Mouse (Mus musculus): ENCODE measurements around the gene Traf3ip1.

The Traf3ip1 gene

GRCm38 (mm10) chr1:91537786-91538569, 43.5 kb downstream of the Traf3ip1 start:
- DNase-seq, result no peak

DNA sequence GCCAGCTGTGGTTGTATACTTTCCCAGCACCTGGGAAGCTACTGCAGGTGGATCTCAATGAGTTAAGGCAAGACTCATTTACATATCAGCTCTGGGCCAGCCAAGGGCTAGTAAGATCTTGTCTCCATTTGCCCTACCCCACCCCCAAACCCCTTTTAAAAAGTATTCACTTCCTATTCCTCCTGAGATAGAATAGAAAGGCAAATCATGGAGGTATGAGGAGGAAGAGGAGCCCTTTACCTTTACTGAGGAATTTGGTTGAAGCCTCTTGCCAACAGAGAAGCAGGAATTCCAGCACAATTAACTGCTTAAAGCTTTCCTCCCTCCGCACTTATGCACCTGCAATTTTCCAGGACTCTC, 44.1 kb downstream of the Traf3ip1 start:
- no peak for DNase-seq

DNA sequence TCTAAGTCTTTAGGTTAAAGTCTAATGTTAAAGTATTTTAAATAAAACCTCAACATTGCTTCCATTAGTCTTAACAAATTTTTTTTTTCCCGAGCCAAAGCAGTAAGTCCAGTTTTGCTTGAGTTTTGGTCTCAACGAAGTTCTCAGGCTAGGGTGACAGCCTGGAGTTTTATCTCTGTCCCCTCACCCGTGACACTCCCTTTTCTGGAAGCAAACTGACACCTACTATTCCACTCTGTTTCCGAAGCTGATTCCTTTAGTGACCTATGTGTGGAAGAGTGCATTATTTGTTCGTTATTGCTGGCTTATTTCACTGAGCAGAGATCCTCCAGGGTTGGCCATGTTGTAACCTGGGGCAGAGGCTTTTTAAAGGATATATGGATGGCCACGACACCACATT, 44.8 kb downstream of the Traf3ip1 start:
- DNase-seq, result no peak

DNA sequence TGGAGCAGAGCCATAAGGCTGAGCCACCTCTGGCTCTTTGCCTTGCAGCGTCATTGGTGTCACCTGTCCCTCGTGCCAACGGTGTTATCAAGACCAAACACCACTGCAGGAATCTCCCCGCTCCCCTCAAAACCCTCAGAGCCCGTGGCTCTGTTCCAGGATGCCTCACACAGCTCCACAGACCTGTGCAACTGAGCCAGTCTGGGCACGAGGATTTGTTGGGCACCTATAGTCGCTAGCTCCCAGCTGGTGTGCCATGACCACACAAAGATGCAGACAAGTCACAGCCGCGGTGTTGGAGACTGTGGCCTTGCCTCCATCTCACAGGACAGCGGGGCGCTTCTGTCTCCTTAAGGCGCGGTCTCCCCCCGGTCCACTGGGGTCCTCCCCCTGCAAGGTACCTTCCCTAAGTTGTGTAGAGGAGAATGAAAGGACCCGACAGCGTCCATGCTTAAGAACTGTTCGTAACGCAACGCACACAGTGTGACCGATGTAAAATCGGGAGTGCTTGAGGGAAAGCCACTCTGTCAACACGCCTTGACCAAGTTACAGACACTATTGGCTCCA, 45.3 kb downstream of the Traf3ip1 start:
- peak; percentile 70 for DNase-seq

DNA sequence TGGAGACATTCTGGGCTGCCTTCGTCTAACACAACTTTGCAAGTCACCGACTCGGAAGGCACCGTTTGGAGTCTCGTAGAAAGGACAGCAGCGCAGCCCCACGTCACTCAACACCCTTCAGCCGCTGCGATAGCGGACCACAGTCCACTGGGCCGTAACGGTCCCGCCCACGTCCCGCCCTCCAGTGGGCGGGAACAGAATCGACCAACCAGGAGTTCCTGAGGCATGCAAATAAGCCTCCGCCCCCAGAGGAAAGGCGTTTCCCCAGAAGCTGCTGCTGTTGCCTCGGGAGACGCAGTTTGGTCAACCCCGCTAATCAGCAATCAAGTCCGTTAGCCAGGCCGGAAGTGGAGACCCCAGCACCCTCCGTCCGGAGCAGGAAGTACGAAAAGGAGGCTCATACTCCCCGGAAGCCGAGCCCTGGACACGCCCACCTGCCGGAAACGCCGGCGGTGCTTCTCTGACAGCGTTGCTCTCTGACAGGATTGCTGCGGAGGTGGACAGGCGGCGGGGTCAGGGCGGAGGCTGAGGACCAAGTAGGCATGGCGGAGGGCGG, 45.9 kb downstream of the Traf3ip1 start, which contains the start of gene Asb1:
Asb1 (plus strand) TSS at position 274 of the 556 bp plus-strand sequence.
- peak; percentile 93 for DNase-seq

GRCm38 (mm10) chr1:91541042-91541592, 46.7 kb downstream of the Traf3ip1 start:
- DNase-seq, result no peak

- DNase-seq, result no peak
These were observed 49.5 kb downstream of the Traf3ip1 start for GRCm38 (mm10) chr1:91543974-91544373.

DNA sequence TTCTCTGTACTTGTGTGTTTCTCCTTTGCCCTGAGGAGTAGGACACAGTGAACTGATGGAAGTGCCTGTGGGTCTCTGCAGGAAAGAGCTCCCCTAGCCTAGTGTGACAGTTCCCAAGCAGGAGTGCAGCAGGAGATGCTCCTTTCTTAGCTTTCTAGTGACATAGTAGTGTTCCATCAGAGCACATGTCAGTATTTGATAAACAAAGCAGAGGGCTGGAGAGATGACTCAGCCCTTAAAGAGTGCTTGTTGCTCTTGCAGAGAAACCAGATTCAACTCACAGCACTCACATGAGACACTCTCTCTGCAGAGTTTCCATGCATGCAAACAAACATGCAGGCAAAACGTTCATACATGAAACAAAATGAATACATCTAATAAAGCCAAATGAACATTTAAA, 50.8 kb downstream of the Traf3ip1 start:
- DNase-seq, result no peak

GRCm38 (mm10) chr1:91547567-91547966, 53.1 kb downstream of the Traf3ip1 start:
- no peak for DNase-seq

DNA sequence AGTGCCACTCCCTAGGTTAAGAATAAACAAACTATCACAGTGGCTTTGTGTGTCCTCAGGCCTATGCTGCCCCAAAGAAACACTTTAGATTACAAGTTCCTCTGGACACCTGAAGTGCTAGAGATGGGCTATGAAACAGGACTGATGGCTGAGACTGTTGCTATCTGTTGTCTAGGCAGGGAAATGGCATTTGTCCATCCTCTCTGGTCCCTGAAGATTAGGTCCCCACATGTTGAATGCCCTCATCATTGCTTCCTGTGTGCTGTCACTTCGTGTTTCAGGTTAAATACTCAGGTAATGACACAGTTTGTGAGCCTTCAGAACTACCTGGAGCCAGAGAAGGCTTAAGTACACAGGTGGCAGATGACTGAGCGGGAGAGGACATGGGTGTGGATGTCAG, 54.6 kb downstream of the Traf3ip1 start:
- no peak for DNase-seq

- no peak for DNase-seq
These were observed 62.7 kb downstream of the Traf3ip1 start for GRCm38 (mm10) chr1:91557099-91557498.

- DNase-seq, result no peak
These were observed 66.8 kb downstream of the Traf3ip1 start for GRCm38 (mm10) chr1:91561226-91561625.

- DNase-seq, result no peak
These were observed 68.6 kb downstream of the Traf3ip1 start for GRCm38 (mm10) chr1:91562977-91563590.

DNA sequence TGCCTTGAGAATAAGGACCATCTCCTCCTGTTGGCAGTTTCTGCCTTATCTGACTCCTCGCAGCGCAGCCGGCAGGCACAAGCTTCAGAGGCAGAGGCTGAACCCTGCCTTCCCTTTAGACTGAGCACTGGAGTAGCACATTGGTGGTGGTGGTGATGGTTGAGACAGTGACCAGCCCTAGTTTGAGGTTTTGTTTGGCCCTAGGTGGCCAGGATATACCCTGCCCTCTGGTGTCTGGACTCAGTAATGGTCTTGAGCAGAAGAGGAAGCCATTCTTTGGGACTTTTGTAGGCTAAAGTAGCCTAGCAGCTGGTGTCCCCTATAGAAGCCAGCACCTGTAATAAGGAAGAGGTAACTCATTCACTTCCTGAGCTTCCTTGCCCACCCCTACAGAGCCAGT, 69.6 kb downstream of the Traf3ip1 start:
- DNase-seq, result no peak

GRCm38 (mm10) chr1:91564598-91564997, 70.2 kb downstream of the Traf3ip1 start:
- no peak for DNase-seq

- DNase-seq, result no peak
These were observed 72.8 kb downstream of the Traf3ip1 start for GRCm38 (mm10) chr1:91567269-91567668.

DNA sequence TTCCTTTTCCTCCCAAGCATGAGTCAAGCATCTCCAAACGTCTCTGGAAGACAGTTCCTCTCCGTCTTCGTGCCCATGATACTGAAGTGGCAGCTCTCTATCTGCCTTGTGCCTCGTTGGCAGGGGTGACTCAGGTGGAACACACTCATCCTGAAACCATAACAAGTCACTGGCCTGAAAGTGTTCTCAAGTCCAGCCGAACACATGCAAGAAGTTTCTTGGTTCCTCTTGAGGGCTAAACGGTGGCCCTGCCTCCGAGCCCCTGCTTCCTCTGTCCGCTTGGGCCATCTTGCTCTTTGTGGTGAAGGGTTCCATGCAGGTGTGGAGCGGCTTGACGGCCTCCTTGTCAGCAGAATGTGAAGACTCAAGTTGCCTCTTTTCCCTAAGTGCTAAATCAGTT, 78.0 kb downstream of the Traf3ip1 start:
- no peak for DNase-seq

DNA sequence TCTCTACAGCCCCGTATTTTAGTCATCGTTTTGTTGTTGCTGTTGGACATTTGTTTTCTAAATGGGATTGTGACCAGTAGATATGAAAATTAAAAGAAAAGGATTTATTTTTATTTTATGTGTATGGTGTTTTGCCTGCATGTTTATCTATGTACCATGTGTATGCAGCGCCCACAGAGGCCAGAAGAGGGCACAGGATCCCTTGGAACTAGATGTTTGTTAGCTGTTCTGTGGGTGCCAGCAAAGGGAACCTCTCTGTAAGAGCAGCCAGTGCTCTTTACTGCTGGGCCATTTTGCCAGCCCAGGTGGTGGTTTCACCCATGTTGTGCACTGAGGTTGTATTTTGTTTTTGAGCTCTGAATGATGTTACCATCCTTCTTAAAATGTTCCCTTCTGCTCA, 79.8 kb downstream of the Traf3ip1 start:
- peak; percentile 11 for DNase-seq

- DNase-seq, result no peak
These were observed 83.6 kb downstream of the Traf3ip1 start for GRCm38 (mm10) chr1:91577883-91578517.

Data from cerebellum, adult 9-11 months (tissue).